Mouse (Mus musculus) lung, postnatal 25 days (tissue): ENCODE results near the gene Ctnnd2.

Experiments used
- DNase-seq: peaks from one replicate; pipeline ENCODE4 v3.0.0; 2022; ENCODE audit warnings: low spot score

The Ctnnd2 gene

DNA sequence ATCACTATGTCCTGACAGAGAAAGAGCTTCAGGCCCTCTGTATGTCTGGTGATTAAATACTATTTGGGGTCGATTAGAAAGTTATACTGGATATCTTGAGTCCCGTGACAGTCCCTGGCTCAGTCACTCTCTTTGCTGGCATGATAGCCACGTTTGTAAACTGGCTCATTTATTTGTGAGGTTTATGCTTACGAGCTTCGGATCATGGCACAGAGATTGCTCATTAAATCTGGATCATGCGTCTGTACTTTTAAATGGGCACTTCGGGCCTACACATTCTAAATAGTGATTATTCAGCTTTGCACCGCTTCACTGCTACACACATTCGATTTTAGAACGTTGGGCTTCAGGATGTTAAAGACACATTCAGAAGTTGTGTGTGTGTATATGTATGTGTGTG, 96.4 kb downstream of the Ctnnd2 start:
- DNase-seq: no peak

GRCm38 (mm10) chr15:30271141-30271572, 98.8 kb downstream of the Ctnnd2 start:
- DNase-seq: no peak

- DNase-seq: no peak
These were observed 99.9 kb downstream of the Ctnnd2 start for GRCm38 (mm10) chr15:30272326-30272725.

DNA sequence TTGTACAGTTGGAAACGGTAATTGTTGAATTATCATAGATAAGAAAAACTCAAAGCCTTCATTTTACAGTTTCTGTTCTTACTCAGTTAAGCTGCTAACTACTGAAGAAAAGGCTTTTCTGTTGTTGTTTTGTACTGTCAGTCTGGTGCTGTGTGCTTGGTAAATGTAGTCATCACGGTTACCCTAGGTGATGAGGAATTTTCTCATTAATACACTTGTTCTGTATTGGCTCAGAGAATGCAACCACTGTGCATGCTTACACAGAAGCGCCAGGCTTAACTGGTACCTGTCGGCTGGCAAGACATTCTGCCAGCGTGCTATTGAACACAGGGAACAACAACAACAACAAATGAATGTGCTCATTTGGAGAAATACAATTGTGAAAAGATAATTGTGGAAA, 103.3 kb downstream of the Ctnnd2 start:
- DNase-seq: no peak

DNA sequence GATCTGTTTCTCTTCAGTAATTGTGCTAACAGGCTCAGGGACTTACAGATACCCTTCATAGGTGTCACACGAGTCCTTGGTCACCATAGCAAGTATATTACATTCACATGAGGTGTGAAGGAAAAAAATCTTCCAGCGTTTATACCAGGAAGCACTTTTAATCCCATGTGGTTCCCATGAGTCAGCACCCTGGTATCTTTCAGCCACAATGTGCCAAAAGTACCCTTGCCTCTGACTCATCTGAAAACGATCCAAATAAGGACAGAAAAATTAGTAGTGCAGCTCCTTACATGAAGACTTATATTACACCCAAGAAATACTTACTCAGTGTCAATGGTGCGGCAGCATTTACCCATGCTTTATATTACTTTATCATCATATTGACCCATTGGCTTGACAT, 104.3 kb downstream of the Ctnnd2 start:
- peak; percentile 4 for DNase-seq

- no peak for DNase-seq
These were observed 106.2 kb downstream of the Ctnnd2 start for GRCm38 (mm10) chr15:30278610-30279009.

DNA sequence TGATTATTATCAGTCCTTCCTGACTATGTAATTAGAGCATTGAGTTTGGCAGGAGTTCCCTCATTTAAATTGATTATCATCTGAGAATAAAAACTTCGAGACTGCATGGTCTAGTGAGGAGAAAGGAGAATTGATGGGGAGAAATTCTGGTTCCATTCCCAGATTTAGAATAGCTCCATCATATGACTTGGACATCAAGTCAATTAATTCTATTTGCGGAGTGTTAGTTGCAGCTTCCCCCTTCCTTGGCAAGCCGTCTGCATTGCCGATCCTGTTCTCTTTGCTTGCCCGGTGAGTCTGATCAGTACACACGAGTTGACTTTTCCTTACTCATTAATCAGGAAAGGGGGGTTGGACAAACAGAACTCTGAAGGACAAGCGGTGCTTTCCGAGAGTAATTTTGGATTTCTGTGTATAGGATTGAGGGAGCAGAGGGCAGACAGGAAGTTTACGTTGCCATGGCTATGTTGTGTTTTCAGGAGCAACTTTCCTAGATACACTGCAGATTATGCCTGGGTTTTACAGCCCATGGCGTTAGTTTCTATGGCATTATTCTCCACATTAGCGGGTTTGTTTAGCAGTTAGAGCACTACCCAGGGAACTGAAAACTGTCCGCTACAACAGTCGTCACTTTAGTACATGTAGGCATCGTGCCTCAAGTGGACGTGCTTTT, 113.3 kb downstream of the Ctnnd2 start:
- no peak for DNase-seq

- DNase-seq: no peak
These were observed 113.9 kb downstream of the Ctnnd2 start for GRCm38 (mm10) chr15:30286245-30286642.

DNA sequence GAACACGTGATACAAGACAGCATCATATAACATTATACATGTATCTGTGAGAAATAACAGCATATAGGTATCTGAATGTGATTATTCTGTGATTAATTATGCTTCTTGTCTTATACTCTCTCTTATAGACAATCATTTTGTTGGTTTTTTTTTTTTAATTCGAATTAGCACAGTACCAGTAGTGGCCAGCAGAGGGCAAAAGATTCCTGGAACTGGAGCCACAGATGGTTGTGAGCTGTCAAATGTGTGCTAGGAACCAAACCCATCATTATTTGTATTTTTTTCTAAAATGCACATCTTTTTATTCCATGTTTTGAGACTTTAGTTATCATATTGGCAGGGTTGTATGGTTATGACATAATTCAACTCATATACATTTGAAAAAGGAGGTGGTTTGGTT, 130.4 kb downstream of the Ctnnd2 start:
- DNase-seq: no peak

- no peak for DNase-seq
These were observed 134.0 kb downstream of the Ctnnd2 start for GRCm38 (mm10) chr15:30306437-30306836.

- no peak for DNase-seq
These were observed 150.2 kb downstream of the Ctnnd2 start for GRCm38 (mm10) chr15:30322543-30322942.

DNA sequence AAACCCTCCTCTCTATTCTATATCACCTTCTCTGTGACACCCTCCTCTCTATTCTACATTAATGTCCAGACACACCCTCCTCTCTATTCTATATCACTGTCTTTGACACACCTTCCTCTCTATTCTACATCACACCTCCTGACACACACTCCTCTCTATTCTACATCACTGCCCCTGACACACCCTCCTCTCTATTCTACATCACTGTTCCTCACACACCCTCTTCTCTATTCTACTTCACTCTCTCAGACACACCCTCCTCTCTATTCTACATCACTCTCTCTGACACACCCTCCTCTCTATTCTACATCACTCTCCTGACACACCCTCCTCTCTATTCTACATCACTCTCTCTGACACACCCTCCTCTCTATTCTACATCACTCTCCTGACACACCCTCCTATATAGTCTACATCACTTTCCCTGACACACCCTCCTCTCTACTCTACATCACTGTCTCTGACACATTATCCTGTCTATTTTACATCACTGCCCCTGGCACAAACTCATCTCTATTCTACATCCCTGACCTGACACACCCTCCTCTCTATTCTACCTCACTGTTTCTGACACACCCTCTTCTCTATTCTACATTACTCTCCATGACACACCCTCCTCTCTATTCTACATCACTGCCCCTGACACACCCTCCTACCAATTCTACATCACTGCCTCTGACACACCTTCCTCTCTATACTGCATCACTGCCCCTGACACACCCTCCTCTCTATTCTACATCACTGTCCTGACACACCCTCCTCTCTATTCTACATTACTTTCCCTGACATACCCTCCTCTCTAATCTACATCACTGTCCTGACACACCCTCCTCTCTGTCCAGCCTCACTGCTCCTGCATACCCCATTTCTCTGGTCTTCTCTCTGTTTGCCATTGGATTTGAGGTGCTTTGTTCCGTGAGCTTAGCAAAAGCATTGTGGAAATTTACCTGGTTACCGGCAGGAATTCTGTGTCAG, 161.2 kb downstream of the Ctnnd2 start:
- no peak for DNase-seq

GRCm38 (mm10) chr15:30338585-30339197, 166.3 kb downstream of the Ctnnd2 start:
- DNase-seq: no peak

- no peak for DNase-seq
These were observed 173.4 kb downstream of the Ctnnd2 start for GRCm38 (mm10) chr15:30345754-30346153.

GRCm38 (mm10) chr15:30364491-30364890, 192.1 kb downstream of the Ctnnd2 start:
- DNase-seq: no peak

DNA sequence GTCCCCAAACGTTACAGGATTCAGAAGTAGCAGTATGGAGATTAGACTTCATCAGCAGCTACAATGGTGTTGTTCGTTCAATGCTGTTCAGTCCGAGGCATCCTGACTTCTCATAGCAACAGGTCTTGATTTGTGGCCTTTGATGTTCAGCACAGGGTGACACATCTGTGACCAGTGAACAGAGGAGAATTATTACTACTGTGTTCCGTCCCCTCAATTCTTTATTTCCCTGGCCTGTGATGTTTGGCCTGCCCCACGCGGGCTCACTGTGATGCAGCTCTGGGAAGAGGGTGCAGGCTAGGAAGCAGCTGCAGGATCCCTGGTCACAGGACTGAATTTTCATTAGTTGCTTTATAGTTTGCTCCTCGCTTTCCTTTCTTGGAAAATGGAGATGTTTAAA, 197.6 kb downstream of the Ctnnd2 start:
- DNase-seq: no peak

- DNase-seq: no peak
These were observed 198.8 kb downstream of the Ctnnd2 start for GRCm38 (mm10) chr15:30371151-30371550.

DNA sequence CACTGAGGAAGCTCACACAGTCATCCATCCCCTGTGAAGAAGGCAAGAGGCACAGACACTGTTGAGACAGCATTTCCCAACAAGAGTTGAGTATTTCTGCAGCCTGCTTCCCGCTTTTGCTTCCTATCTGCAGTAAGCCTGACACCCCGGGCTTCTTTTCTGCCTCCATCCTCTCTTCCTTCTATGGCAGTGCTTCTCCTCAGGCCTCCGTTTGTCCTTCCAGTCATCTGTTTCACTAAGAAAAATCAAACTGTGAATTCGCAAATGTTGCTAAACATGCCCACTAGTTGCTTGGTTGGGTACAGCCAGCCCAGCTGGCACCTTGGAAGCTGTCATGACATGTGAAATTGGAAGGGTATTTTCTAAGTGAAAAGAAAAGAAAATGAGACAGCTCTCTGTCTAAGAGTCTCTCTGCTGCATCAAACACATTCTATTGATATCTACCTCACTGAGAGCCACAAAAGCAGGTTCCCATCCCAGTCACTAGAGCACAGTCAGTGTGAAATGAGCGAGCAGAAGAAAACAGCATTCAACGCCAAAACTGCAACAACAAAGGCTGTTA, 201.3 kb downstream of the Ctnnd2 start:
- no peak for DNase-seq

- DNase-seq: no peak
These were observed 202.5 kb downstream of the Ctnnd2 start for GRCm38 (mm10) chr15:30374907-30375306.

- peak; percentile 76 for DNase-seq
These were observed 210.9 kb downstream of the Ctnnd2 start for GRCm38 (mm10) chr15:30383075-30383842.

DNA sequence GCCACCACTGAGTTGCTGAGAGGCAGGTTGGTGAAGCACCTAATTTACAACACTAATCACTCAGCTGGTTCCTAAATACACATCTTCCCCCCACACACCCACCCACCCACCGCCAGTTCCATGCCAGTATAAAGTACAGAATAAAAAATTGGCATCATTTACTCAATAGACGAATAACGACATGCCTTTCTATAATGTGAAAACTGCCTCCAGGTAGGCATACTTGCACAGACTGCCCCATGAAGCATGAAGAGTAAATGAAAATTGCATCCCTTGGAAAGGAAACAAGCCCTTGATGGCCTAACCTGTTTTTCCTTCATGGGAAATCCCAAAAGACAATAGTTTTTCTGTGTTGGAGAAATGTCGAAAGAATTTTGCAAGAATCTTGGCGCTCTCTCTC, 212.0 kb downstream of the Ctnnd2 start:
- no peak for DNase-seq

- peak; percentile 37 for DNase-seq
These were observed 214.1 kb downstream of the Ctnnd2 start for GRCm38 (mm10) chr15:30386489-30386888.
